In the genomic region with DNA sequence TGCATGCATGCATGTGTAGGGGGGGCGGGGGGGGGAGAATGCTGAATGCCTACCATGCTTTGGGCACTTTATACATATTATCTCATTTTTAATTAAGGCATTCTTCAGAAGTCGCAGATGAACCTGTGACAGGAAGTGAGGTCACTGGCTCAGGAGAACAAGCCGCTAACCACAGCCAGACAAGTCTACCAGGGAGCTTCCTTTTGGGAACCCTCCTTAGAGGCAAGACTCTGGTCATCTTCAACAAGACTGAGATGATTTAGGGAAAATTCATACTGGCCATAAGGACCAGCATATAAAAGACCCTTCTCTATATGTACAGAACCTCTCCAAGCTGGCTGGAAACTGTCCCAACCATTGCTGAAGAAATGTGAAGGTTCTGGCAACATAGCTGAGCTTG, we compare ENCODE assay signal across 9 mouse cellular contexts.
A peak's percentile ranks its signal among the peaks of the same experiment; 100 is the strongest.
DNase-seq lines count a peak whose midpoint lies in the region; ATAC-seq and TF ChIP-seq lines count a peak whose summit lies in the region.
"Had no signal": no experiment of that assay in that cellular context is flagged by ENCODE, and none has a peak within 500 bp of the region (broad histone marks: within the 10 kb centered on the region; RNA-seq: fewer than 3 reads in every experiment).

No protein-coding gene starts in this region.

- no peaks in the 10 kb centered on the region for H3K9me3 ChIP-seq in kidney, embryonic 16.5 days (ENCODE audit: low read length)
- no peaks in the 10 kb centered on the region for H3K9me3 ChIP-seq in limb, embryonic 14.5 days (ENCODE audit: control insufficient read depth, low read length)

- peak overlapping the region; percentile 41; the same call in 1 of the 2 replicates for H3K27ac ChIP-seq in kidney, embryonic 16.5 days (ENCODE audit: low read length)
- H3K27ac ChIP-seq in brown adipose tissue, adult 24 weeks (replicated peaks; ENCODE audit: low read depth, low read length) = peak overlapping the region; percentile 14
- peak overlapping the region; percentile 83 for H3K27ac ChIP-seq in limb, embryonic 14.5 days (replicated peaks; ENCODE audit: low read depth, low read length)

- H3K36me3 ChIP-seq in kidney, embryonic 16.5 days (ENCODE audit: insufficient read depth, low read length) = no peaks in the 10 kb centered on the region
- H3K36me3 ChIP-seq in limb, embryonic 14.5 days (ENCODE audit: control insufficient read depth, insufficient read depth, low read length) = no peaks in the 10 kb centered on the region

- WGBS in kidney, embryonic 16.5 days = 59% methylated on average over 3 of the region's 3 CpGs
- WGBS in limb, embryonic 14.5 days = 63% methylated on average over 3 of the region's 3 CpGs

- no peak for DNase-seq in kidney, postnatal 25 days
- peak; percentile 85 for DNase-seq in CD4-positive helper T cell, adult 2 months (ENCODE audit: low read depth, low spot score)
- no peak for DNase-seq in limb, embryonic 14.5 days (ENCODE audit: low spot score)
- DNase-seq in testis, postnatal 10 days (ENCODE audit: low spot score) = no peak
- DNase-seq: cerebellum, postnatal 36 days had no signal

- H3K27me3 ChIP-seq in kidney, embryonic 16.5 days (ENCODE audit: insufficient read depth, low read length) = no peaks in the 10 kb centered on the region
- no peaks in the 10 kb centered on the region for H3K27me3 ChIP-seq in limb, embryonic 14.5 days (ENCODE audit: control insufficient read depth, insufficient read depth, low read length)

- no peak for ATAC-seq in kidney, embryonic 16.5 days (ENCODE audit: low FRiP score, low TSS enrichment)
- ATAC-seq in limb, embryonic 14.5 days (ENCODE audit: low FRiP score, low read depth) = no peak
- no peak for ATAC-seq in megakaryocyte-erythroid progenitor cell, adult 5-6 weeks (replicated peaks; ENCODE audit: low FRiP score, low TSS enrichment, poor library complexity, severe bottlenecking)
- ATAC-seq in frontal cortex, adult (ENCODE audit: low TSS enrichment) = no peak

- H3K9ac ChIP-seq in kidney, embryonic 16.5 days (replicated peaks; ENCODE audit: low read length) = peak overlapping the region; percentile 73; the same call in 1 of the 2 replicates
- no peak overlapping the region for H3K9ac ChIP-seq in limb, embryonic 14.5 days (ENCODE audit: low read depth, low read length, severe bottlenecking)

- H3K4me1 ChIP-seq in kidney, embryonic 16.5 days (ENCODE audit: insufficient read depth, low read length) = peaks cover 66% of the 10 kb centered on the region
- H3K4me1 ChIP-seq in brown adipose tissue, adult 24 weeks (ENCODE audit: control insufficient read depth, insufficient read depth, insufficient read length, low read length) = peaks cover 10% of the 10 kb centered on the region
- peaks cover 42% of the 10 kb centered on the region for H3K4me1 ChIP-seq in limb, embryonic 14.5 days (ENCODE audit: control insufficient read depth, insufficient read depth, low read length)

- no peak for TF ChIP-seq POLR2A in limb, embryonic 14.5 days (IDR thresholded peaks at IDR 0.05; ENCODE audit: borderline replicate concordance, extremely low read depth, insufficient read depth, insufficient read length)

- H3K4me3 ChIP-seq in kidney, embryonic 16.5 days (ENCODE audit: low read length) = no peak overlapping the region
- no peak overlapping the region for H3K4me3 ChIP-seq in brown adipose tissue, adult 24 weeks (ENCODE audit: insufficient read depth, low read depth, low read length)
- H3K4me3 ChIP-seq in limb, embryonic 14.5 days (replicated peaks; ENCODE audit: low read length) = no peak overlapping the region

- H3K4me2 ChIP-seq in kidney, embryonic 16.5 days (replicated peaks; ENCODE audit: low read depth, low read length) = peak overlapping the region; percentile 64
- H3K4me2 ChIP-seq in limb, embryonic 14.5 days (replicated peaks; ENCODE audit: low read depth, low read length, severe bottlenecking) = peak overlapping the region; percentile 47; the same call in 1 of the 2 replicates

Comparison
In these comparisons a context has a peak if more than half of its experiments do, and no peak if none do; other contexts are left out.
1. H3K27ac ChIP-seq: peak in every context shown above with its lines; median percentile 83 in limb, embryonic 14.5 days; 41 in kidney, embryonic 16.5 days; 14 in brown adipose tissue, adult 24 weeks.